Comparison of ENCODE assay signal across 11 mouse cellular contexts in the genomic region with DNA sequence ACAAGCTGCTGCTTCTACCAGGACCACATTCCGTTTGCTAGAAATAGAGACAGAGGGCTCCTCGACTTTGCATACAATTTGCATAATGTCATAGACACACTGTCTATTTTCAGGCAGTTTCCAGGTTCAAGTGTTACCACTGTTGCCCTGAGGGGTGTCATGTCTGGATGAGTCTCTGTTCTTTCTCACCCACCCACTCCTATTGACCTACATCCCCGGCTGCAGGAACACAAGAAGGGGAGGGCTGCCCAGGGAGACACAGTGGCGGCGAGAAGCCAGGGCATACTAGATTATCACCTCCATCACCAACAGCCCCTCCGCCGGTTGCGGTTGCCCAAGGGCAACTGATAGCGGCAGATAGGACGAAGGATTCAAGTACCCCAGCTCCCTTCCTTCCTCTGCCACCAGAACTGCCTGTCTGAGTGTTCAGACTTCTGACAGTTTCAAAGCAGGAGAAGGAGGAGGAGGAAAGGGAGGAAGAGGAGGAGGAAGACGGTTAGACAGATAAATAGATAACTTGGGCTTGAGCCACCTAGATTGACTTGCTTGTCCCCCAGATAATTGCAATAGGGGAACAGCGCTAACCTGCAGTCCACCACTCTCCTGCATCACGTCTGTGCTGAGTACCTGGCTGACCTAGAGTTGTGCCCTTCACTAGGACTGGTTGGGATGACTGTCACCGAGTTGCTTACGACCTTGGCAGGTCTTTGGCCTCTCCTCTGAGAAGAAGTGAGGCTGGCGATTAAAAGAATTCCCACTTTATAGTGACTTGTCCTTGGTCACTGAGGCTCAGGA. TPM values are rescaled to one million over a fixed set of nuclear protein-coding genes. Genes with fewer than 3 reads are reported as not detected.
DNase-seq lines count a peak whose midpoint lies in the region; ATAC-seq lines count a peak whose summit lies in the region.
"Had no signal": no experiment of that assay in that cellular context is flagged by ENCODE, and none has a peak within 500 bp of the region (broad histone marks: within the 10 kb centered on the region; RNA-seq: fewer than 3 reads in every experiment).

No protein-coding gene starts in this region.

- no peak for ATAC-seq in forebrain, embryonic 12.5 days (ENCODE audit: low FRiP score)
- no peak for ATAC-seq in forebrain, embryonic 15.5 days (replicated peaks)
- peak; percentile 6; the same call in 1 of the 2 replicates for ATAC-seq in megakaryocyte, adult 5-6 weeks (ENCODE audit: poor library complexity, severe bottlenecking)

- DNase-seq in left cerebral cortex, postnatal 14 days (ENCODE audit: low spot score in 2 of 2), result peak; percentile 40 to 74
- no peak for DNase-seq in left cerebral cortex, postnatal 4 days
- peak; percentile 47 for DNase-seq in MN1 (ENCODE audit: low spot score)
- DNase-seq in adrenal gland, postnatal 36 days, result no peak
- DNase-seq in left cerebral cortex, postnatal 36 days (ENCODE audit: low spot score in 2 of 2), result no peak
- DNase-seq: adrenal gland, postnatal 10 days; right cerebral cortex, postnatal 4 days had no signal

- H3K27me3 ChIP-seq in forebrain, embryonic 12.5 days, result no peaks in the 10 kb centered on the region; the same call in 1 of the 2 replicates
- H3K27me3 ChIP-seq in forebrain, embryonic 15.5 days, result no peaks in the 10 kb centered on the region

- intact Hi-C loops in left cerebral cortex, postnatal 14 days (cut with DNase I), result loop anchor here (5.0 kb wide), 1 partner anchor 50 kb away; no protein-coding TSS in a partner anchor
- intact Hi-C loops in left cerebral cortex, postnatal 4 days (cut with DNase I), result no loop called here
- intact Hi-C loops in left cerebral cortex, postnatal 36 days (cut with DNase I), result no loop called here

- H3K4me1 ChIP-seq in forebrain, embryonic 12.5 days, result peaks cover 37% of the 10 kb centered on the region
- H3K4me1 ChIP-seq in forebrain, embryonic 15.5 days, result peaks cover 20% of the 10 kb centered on the region

- no peaks in the 10 kb centered on the region for H3K36me3 ChIP-seq in forebrain, embryonic 12.5 days (replicated peaks)
- H3K36me3 ChIP-seq in forebrain, embryonic 15.5 days, result no peaks in the 10 kb centered on the region

- no peak overlapping the region for H3K9ac ChIP-seq in forebrain, embryonic 12.5 days
- no peak overlapping the region for H3K9ac ChIP-seq in forebrain, embryonic 15.5 days (replicated peaks)

- H3K27ac ChIP-seq in forebrain, embryonic 12.5 days, result 0 out of 2 replicates have a peak overlapping the region, but pooled peaks have one; percentile 19
- no peak overlapping the region for H3K27ac ChIP-seq in forebrain, embryonic 15.5 days (replicated peaks)

- H3K4me3 ChIP-seq in forebrain, embryonic 12.5 days (replicated peaks), result no peak overlapping the region
- no peak overlapping the region for H3K4me3 ChIP-seq in forebrain, embryonic 15.5 days

- 81% methylated on average over 16 of the region's 16 CpGs for WGBS in forebrain, embryonic 12.5 days
- 74% methylated on average over 16 of the region's 16 CpGs for WGBS in forebrain, embryonic 15.5 days

- no peaks in the 10 kb centered on the region for H3K9me3 ChIP-seq in forebrain, embryonic 12.5 days
- H3K9me3 ChIP-seq in forebrain, embryonic 15.5 days, result no peaks in the 10 kb centered on the region

- no peak overlapping the region for H3K4me2 ChIP-seq in forebrain, embryonic 12.5 days
- no peak overlapping the region for H3K4me2 ChIP-seq in forebrain, embryonic 15.5 days (replicated peaks)

RNA-seq across cellular contexts. Expression of gene Acvrl1, which starts 19.0 kb away (rescaled TPM):
- 6.4 and 6.5 TPM in 2 replicates for polyA plus RNA-seq in forebrain, embryonic 12.5 days (2016; fragmentation: Nextera tagmentation; extraction: Ambion mirVana)
- polyA plus RNA-seq in forebrain, embryonic 15.5 days (2015; fragmentation: Nextera tagmentation; extraction: Ambion mirVana), result 6.5 and 6.7 TPM in 2 replicates
- total RNA-seq in left cerebral cortex, postnatal 14 days (2021), result 10 to 100 TPM; 12.9 to 17.1 TPM
- 1 to 10 TPM; 8.4 to 9.7 TPM for total RNA-seq in left cerebral cortex, postnatal 4 days (2021)
- 6.9 and 8.2 TPM in 2 replicates for total RNA-seq in megakaryocyte, adult 5-6 weeks (2015)
- total RNA-seq in megakaryocyte, adult 5-6 weeks (2017), result 27.6 and 34.9 TPM in 2 replicates
- total RNA-seq in adrenal gland, postnatal 36 days (2021), result 10 to 100 TPM; 13.4 to 17.5 TPM
- 10 to 100 TPM; 13.2 to 16.7 TPM for total RNA-seq in left cerebral cortex, postnatal 36 days (2021)

RNA-seq across cellular contexts. Expression of gene Acvr1b, which starts 26.6 kb away (rescaled TPM):
- 14.5 and 18.4 TPM in 2 replicates for polyA plus RNA-seq in forebrain, embryonic 12.5 days (2016; fragmentation: Nextera tagmentation; extraction: Ambion mirVana)
- polyA plus RNA-seq in forebrain, embryonic 15.5 days (2015; fragmentation: Nextera tagmentation; extraction: Ambion mirVana), result 22.6 and 22.8 TPM in 2 replicates
- 100 to 1,000 TPM; 112 to 121 TPM for total RNA-seq in left cerebral cortex, postnatal 14 days (2021)
- 10 to 100 TPM; 96.1 to 98.6 TPM for total RNA-seq in left cerebral cortex, postnatal 4 days (2021)
- 7.4 and 7.7 TPM in 2 replicates for total RNA-seq in megakaryocyte, adult 5-6 weeks (2015)
- total RNA-seq in megakaryocyte, adult 5-6 weeks (2017), result 15.2 and 17.1 TPM in 2 replicates
- 1 to 10 TPM; 8.5 to 9.3 TPM for total RNA-seq in adrenal gland, postnatal 36 days (2021)
- 100 to 1,000 TPM; 110 to 118 TPM for total RNA-seq in left cerebral cortex, postnatal 36 days (2021)

RNA-seq across cellular contexts. Expression of gene Ankrd33, which starts 31.8 kb away (rescaled TPM):
- not detected in 2 replicates for polyA plus RNA-seq in forebrain, embryonic 12.5 days (2016; fragmentation: Nextera tagmentation; extraction: Ambion mirVana)
- polyA plus RNA-seq in forebrain, embryonic 15.5 days (2015; fragmentation: Nextera tagmentation; extraction: Ambion mirVana), result not detected in 2 replicates
- total RNA-seq in left cerebral cortex, postnatal 14 days (2021), result under 1 TPM in 1 of 2 experiments, not detected in 1; 0.21 TPM
- not detected for total RNA-seq in left cerebral cortex, postnatal 4 days (2021)
- total RNA-seq in megakaryocyte, adult 5-6 weeks (2015), result not detected in 2 replicates
- total RNA-seq in megakaryocyte, adult 5-6 weeks (2017), result not detected in 2 replicates
- total RNA-seq in adrenal gland, postnatal 36 days (2021), result under 1 TPM; 0.56 to 0.99 TPM
- total RNA-seq in left cerebral cortex, postnatal 36 days (2021), result under 1 TPM in 1 of 2 experiments, not detected in 1; 0.27 TPM
- total RNA-seq: liver, adult 2 months had no signal
- polyA plus RNA-seq: liver, adult 2 months had no signal

Comparison
In these comparisons a context has a peak if more than half of its experiments do, and no peak if none do; other contexts are left out.
1. DNase-seq: peak in left cerebral cortex, postnatal 14 days (2 of 2) and MN1 (single experiment); none in left cerebral cortex, postnatal 4 days (single experiment), adrenal gland, postnatal 36 days (0 of 2) and left cerebral cortex, postnatal 36 days (0 of 2).
2. RNA of gene Acvr1b, which starts 26.6 kb away (total RNA-seq): 112 to 121 TPM in left cerebral cortex, postnatal 14 days, 110 to 118 TPM in left cerebral cortex, postnatal 36 days and 96.1 to 98.6 TPM in left cerebral cortex, postnatal 4 days; 7.4 to 17.1 TPM in megakaryocyte, adult 5-6 weeks and 8.5 to 9.3 TPM in adrenal gland, postnatal 36 days; every median in the first group is over 4 times any median in the second.